Mouse (Mus musculus) cerebellum, adult 2 months (tissue): ENCODE data around the gene Gm20604.
A peak's percentile ranks its signal among the peaks of the same experiment; 100 is the strongest.

Source experiments
- CTCF ChIP-seq: fragments of 200-500 bp; IDR thresholded peaks from 2 replicates; pipeline ENCODE4 v1.5.1; 2011; ENCODE audit warnings: low read depth, mild to moderate bottlenecking, control low read depth, low read length, moderate library complexity, borderline replicate concordance; ENCODE audit not compliant: insufficient read depth
- POLR2A ChIP-seq: fragments of 200-500 bp; IDR thresholded peaks from 2 replicates; pipeline ENCODE4 v1.6.1; 2011; ENCODE audit warnings: low read length, control low read depth, borderline replicate concordance; ENCODE audit not compliant: insufficient read depth

DNA sequence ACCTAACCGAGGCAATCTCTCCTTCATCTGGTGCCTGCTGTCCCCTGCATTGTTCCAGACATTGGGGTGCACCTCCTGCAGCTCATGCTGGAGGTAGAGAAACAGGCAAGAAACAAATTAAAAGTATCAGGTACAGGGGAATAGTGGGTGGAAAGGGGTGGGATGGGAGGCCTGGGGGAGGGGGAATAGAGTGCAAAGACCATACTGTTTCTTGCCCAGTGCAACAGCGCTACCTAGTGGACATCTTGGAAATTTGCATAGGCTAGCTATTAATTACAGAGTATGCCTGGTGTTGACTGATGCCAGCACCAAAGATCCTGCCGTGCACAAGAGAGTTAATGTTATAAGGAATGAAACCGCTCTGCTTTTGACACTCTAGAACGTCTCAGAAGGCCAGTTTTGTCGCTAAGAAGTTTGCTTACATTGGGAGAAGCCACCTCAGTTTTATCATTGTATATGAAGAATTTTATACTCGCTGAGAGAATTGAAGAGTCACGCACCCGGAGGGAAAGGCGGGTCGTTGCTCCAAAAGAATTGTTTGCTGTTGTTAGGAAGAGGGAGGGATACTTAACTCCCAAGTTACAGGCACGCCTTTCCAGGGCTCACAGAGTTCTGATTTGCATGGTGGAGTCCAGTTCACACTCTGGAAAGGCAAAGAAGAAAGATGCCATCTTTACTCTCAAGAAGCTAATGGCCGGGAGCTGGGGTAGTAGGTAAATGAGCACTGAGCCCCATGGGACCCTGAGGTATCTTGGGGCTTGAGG is 38.7 kb downstream of the Gm20604 start:
- peak; percentile 79 for TF ChIP-seq CTCF
- no peak for TF ChIP-seq POLR2A
